8 mouse cellular contexts compared by ENCODE assay signal in the genomic region with DNA sequence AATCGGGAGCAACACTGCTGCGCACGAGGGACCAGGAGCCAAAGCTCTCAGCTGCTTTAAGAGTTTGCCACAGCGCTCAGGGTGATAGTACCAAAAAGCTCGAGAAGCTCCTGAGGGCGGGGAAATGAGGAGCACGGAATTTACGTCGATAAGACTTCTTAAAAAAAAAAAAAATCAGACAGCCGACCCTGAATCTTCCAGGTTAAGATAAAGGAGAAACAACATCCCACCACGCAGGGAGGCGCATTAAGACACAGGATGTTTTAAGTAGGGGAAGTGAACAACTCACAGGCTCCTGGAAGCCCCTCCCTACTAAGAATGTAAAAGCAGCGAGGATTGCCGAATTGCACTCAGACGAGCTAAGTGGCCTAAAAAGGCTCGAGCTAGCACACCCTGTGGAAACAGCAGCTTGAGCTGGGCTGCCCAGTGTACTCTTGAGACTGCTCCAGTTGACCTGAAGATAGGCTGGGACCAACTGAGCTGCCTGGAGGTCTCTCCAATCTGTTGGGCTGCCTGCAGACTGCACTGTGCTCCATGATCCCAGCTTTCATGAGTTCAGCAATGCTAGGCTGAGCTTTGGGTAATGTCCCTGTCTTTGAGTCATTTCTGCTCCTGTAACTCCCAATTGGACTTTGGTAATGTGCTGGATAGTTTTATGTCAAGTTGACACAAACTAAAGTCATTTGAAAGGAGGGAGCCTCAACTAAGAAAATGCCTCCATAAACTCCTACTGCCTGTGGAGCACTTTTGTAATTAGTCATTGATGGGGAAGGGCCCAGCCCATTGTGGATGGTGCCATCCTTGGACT. TPM values are rescaled to one million over a fixed set of nuclear protein-coding genes. Genes with fewer than 3 reads are reported as not detected.
DNase-seq lines count a peak whose midpoint lies in the region; ATAC-seq and TF ChIP-seq lines count a peak whose summit lies in the region.

No protein-coding gene starts in this region.

- H3K27me3 ChIP-seq in cerebellum, adult 2 months (ENCODE audit: control insufficient read depth, insufficient read depth, low read length) = no peaks in the 10 kb centered on the region
- no peaks in the 10 kb centered on the region for H3K27me3 ChIP-seq in G1E (ENCODE audit: insufficient read depth, low read length)
- no peaks in the 10 kb centered on the region for H3K27me3 ChIP-seq in forebrain, embryonic 16.5 days (replicated peaks; ENCODE audit: control insufficient read depth, insufficient read depth, low read length)
- no peaks in the 10 kb centered on the region for H3K27me3 ChIP-seq in limb, embryonic 12.5 days
- H3K27me3 ChIP-seq in midbrain, embryonic 13.5 days = peaks cover 21% of the 10 kb centered on the region

- no peak for TF ChIP-seq CTCF in cerebellum, adult 2 months (IDR thresholded peaks at IDR 0.05; ENCODE audit: borderline replicate concordance, insufficient read depth, low read depth, low read length)
- no peak for TF ChIP-seq CTCF in G1E (IDR thresholded peaks at IDR 0.05; ENCODE audit: low read depth, low read length)

- H3K27ac ChIP-seq in cerebellum, adult 2 months (ENCODE audit: insufficient read depth, low read length) = peak overlapping the region; percentile 88
- no peak overlapping the region for H3K27ac ChIP-seq in forebrain, embryonic 16.5 days (ENCODE audit: low read length)
- H3K27ac ChIP-seq in limb, embryonic 12.5 days = peak overlapping the region; percentile 89
- peak overlapping the region; percentile 79; the same call in 1 of the 2 replicates for H3K27ac ChIP-seq in midbrain, embryonic 13.5 days

- H3K4me2 ChIP-seq in forebrain, embryonic 16.5 days (ENCODE audit: low read length) = peak overlapping the region; percentile 90
- H3K4me2 ChIP-seq in limb, embryonic 12.5 days = peak overlapping the region; percentile 81
- H3K4me2 ChIP-seq in midbrain, embryonic 13.5 days (replicated peaks) = peak overlapping the region; percentile 86

- TF ChIP-seq POLR2A in cerebellum, adult 2 months (IDR thresholded peaks at IDR 0.05; ENCODE audit: borderline replicate concordance, insufficient read depth, low read length) = no peak

- DNase-seq in cerebellum, adult 2 months = no peak
- DNase-seq in cerebellum, postnatal 36 days = no peak
- peak; percentile 49 for DNase-seq in G1E (ENCODE audit: low spot score)
- no peak for DNase-seq in right cerebral cortex, postnatal 4 days
- DNase-seq in gastrocnemius, postnatal 10 days = no peak

- peak; percentile 9; the same call in 1 of the 2 replicates for ATAC-seq in G1E (ENCODE audit: extremely low read depth, insufficient number of reproducible peaks, low FRiP score, poor library complexity, severe bottlenecking)
- no peak for ATAC-seq in forebrain, embryonic 16.5 days
- no peak for ATAC-seq in limb, embryonic 12.5 days (ENCODE audit: insufficient number of reproducible peaks, insufficient read depth, low FRiP score, low TSS enrichment, low read depth)
- no peak for ATAC-seq in midbrain, embryonic 13.5 days

- 4% methylated on average over 16 of the region's 16 CpGs for WGBS in cerebellum, adult 2 months
- under 1% methylated on average over 16 of the region's 16 CpGs for WGBS in forebrain, embryonic 16.5 days
- WGBS in limb, embryonic 12.5 days = under 1% methylated on average over 16 of the region's 16 CpGs
- under 1% methylated on average over 16 of the region's 16 CpGs for WGBS in midbrain, embryonic 13.5 days

- H3K4me3 ChIP-seq in cerebellum, adult 2 months (replicated peaks; ENCODE audit: insufficient read depth, low read depth, low read length) = peak overlapping the region; percentile 75
- H3K4me3 ChIP-seq in G1E (ENCODE audit: low read depth, low read length) = peak overlapping the region; percentile 85
- peak overlapping the region; percentile 75 for H3K4me3 ChIP-seq in forebrain, embryonic 16.5 days (replicated peaks; ENCODE audit: low read length)
- H3K4me3 ChIP-seq in limb, embryonic 12.5 days (replicated peaks) = peak overlapping the region; percentile 63
- H3K4me3 ChIP-seq in midbrain, embryonic 13.5 days (replicated peaks) = peak overlapping the region; percentile 58

- H3K36me3 ChIP-seq in G1E (replicated peaks) = peaks cover 79% of the 10 kb centered on the region
- H3K36me3 ChIP-seq in forebrain, embryonic 16.5 days (ENCODE audit: control insufficient read depth, insufficient read depth) = 0 out of 2 replicates have a peak, but pooled peaks cover 3% of the 10 kb centered on the region
- peaks cover 41% of the 10 kb centered on the region for H3K36me3 ChIP-seq in limb, embryonic 12.5 days
- peaks cover 43% of the 10 kb centered on the region for H3K36me3 ChIP-seq in midbrain, embryonic 13.5 days

- peak overlapping the region; percentile 78; the same call in 1 of the 2 replicates for H3K9ac ChIP-seq in forebrain, embryonic 16.5 days (replicated peaks; ENCODE audit: low read depth, low read length)
- H3K9ac ChIP-seq in limb, embryonic 12.5 days (replicated peaks) = peak overlapping the region; percentile 67
- H3K9ac ChIP-seq in midbrain, embryonic 13.5 days (replicated peaks) = peak overlapping the region; percentile 78

- 0 out of 2 replicates have a peak, but pooled peaks cover 4% of the 10 kb centered on the region for H3K4me1 ChIP-seq in cerebellum, adult 2 months (ENCODE audit: control insufficient read depth, insufficient read depth, low read length)
- peaks cover 58% of the 10 kb centered on the region for H3K4me1 ChIP-seq in G1E (ENCODE audit: insufficient read depth, low read depth, low read length)
- peaks cover 16% of the 10 kb centered on the region for H3K4me1 ChIP-seq in forebrain, embryonic 16.5 days (replicated peaks; ENCODE audit: control insufficient read depth, insufficient read depth, low read length)
- H3K4me1 ChIP-seq in limb, embryonic 12.5 days (replicated peaks) = peaks cover 16% of the 10 kb centered on the region; the same call in 1 of the 2 replicates
- peaks cover 19% of the 10 kb centered on the region for H3K4me1 ChIP-seq in midbrain, embryonic 13.5 days (replicated peaks)

- no peaks in the 10 kb centered on the region for H3K9me3 ChIP-seq in G1E (replicated peaks)
- H3K9me3 ChIP-seq in forebrain, embryonic 16.5 days (ENCODE audit: control insufficient read depth, low read length) = no peaks in the 10 kb centered on the region
- no peaks in the 10 kb centered on the region for H3K9me3 ChIP-seq in limb, embryonic 12.5 days
- H3K9me3 ChIP-seq in midbrain, embryonic 13.5 days = no peaks in the 10 kb centered on the region

RNA-seq across cellular contexts. Expression of gene Mif4gd, which starts 0.6 kb away (rescaled TPM):
- polyA plus RNA-seq in cerebellum, adult 2 months (2012; rRNA removed) = 86.9 and 97.3 TPM in 2 replicates
- total RNA-seq in G1E (2014; fragmentation: Nextera tagmentation) (43.6 and 59.8 TPM in 2 replicates), G1E (2017) (49.9 and 59.4 TPM in 2 replicates)
- polyA plus RNA-seq in G1E (2012) = 24.3 and 32.4 TPM in 2 replicates
- 9.8 and 12.9 TPM in 2 replicates for polyA plus RNA-seq in forebrain, embryonic 16.5 days (2015; fragmentation: Nextera tagmentation; extraction: Ambion mirVana)
- 18.2 and 18.6 TPM in 2 replicates for polyA plus RNA-seq in limb, embryonic 12.5 days (2016; fragmentation: Nextera tagmentation; extraction: Ambion mirVana)
- 8.8 and 10.5 TPM in 2 replicates for polyA plus RNA-seq in midbrain, embryonic 13.5 days (2015; fragmentation: Nextera tagmentation; extraction: Ambion mirVana)
- 10 to 100 TPM; 38.3 to 38.7 TPM for total RNA-seq in gastrocnemius, postnatal 10 days (2021)

RNA-seq across cellular contexts. Expression of gene Gga3, which starts 9.5 kb away (rescaled TPM):
- polyA plus RNA-seq in cerebellum, adult 2 months (2012; rRNA removed) = 64.2 and 68.0 TPM in 2 replicates
- total RNA-seq in G1E (2014; fragmentation: Nextera tagmentation) (58.5 and 95.5 TPM in 2 replicates), G1E (2017) (13.7 and 22.7 TPM in 2 replicates)
- 102 and 144 TPM in 2 replicates for polyA plus RNA-seq in G1E (2012)
- 32.5 and 37.4 TPM in 2 replicates for polyA plus RNA-seq in forebrain, embryonic 16.5 days (2015; fragmentation: Nextera tagmentation; extraction: Ambion mirVana)
- polyA plus RNA-seq in limb, embryonic 12.5 days (2016; fragmentation: Nextera tagmentation; extraction: Ambion mirVana) = 20.3 and 21.7 TPM in 2 replicates
- polyA plus RNA-seq in midbrain, embryonic 13.5 days (2015; fragmentation: Nextera tagmentation; extraction: Ambion mirVana) = 31.8 and 38.1 TPM in 2 replicates
- total RNA-seq in gastrocnemius, postnatal 10 days (2021) = 10 to 100 TPM in 1 of 2 experiments, 1 to 10 TPM in 1; 9.3 to 21.6 TPM

RNA-seq across cellular contexts. Expression of gene Mrps7, which starts 9.6 kb away (rescaled TPM):
- polyA plus RNA-seq in cerebellum, adult 2 months (2012; rRNA removed) = 55.9 and 57.5 TPM in 2 replicates
- 34.3 and 41.0 TPM in 2 replicates for total RNA-seq in G1E (2014; fragmentation: Nextera tagmentation)
- total RNA-seq in G1E (2017) = 52.8 and 53.5 TPM in 2 replicates
- polyA plus RNA-seq in G1E (2012) = 61.1 and 68.7 TPM in 2 replicates
- polyA plus RNA-seq in forebrain, embryonic 16.5 days (2015; fragmentation: Nextera tagmentation; extraction: Ambion mirVana) = 68.0 and 76.5 TPM in 2 replicates
- 96.0 and 106 TPM in 2 replicates for polyA plus RNA-seq in limb, embryonic 12.5 days (2016; fragmentation: Nextera tagmentation; extraction: Ambion mirVana)
- 77.6 and 78.8 TPM in 2 replicates for polyA plus RNA-seq in midbrain, embryonic 13.5 days (2015; fragmentation: Nextera tagmentation; extraction: Ambion mirVana)
- total RNA-seq in gastrocnemius, postnatal 10 days (2021) = 10 to 100 TPM; 61.1 to 71.6 TPM

RNA-seq across cellular contexts. Expression of gene Slc25a19, which starts 14.8 kb away (rescaled TPM):
- 115 and 123 TPM in 2 replicates for polyA plus RNA-seq in cerebellum, adult 2 months (2012; rRNA removed)
- total RNA-seq in G1E (2014; fragmentation: Nextera tagmentation) (19.9 and 37.8 TPM in 2 replicates), G1E (2017) (21.5 and 22.3 TPM in 2 replicates)
- polyA plus RNA-seq in G1E (2012) = 24.2 and 26.0 TPM in 2 replicates
- polyA plus RNA-seq in forebrain, embryonic 16.5 days (2015; fragmentation: Nextera tagmentation; extraction: Ambion mirVana) = 57.2 and 63.0 TPM in 2 replicates
- 24.1 and 34.0 TPM in 2 replicates for polyA plus RNA-seq in limb, embryonic 12.5 days (2016; fragmentation: Nextera tagmentation; extraction: Ambion mirVana)
- polyA plus RNA-seq in midbrain, embryonic 13.5 days (2015; fragmentation: Nextera tagmentation; extraction: Ambion mirVana) = 32.6 and 35.4 TPM in 2 replicates
- 10 to 100 TPM; 39.7 to 40.0 TPM for total RNA-seq in gastrocnemius, postnatal 10 days (2021)

RNA-seq across cellular contexts. Expression of gene Nup85, which starts 49.1 kb away (rescaled TPM):
- polyA plus RNA-seq in cerebellum, adult 2 months (2012; rRNA removed) = 93.2 and 104 TPM in 2 replicates
- 78.5 and 87.7 TPM in 2 replicates for total RNA-seq in G1E (2014; fragmentation: Nextera tagmentation)
- total RNA-seq in G1E (2017) = 166 and 172 TPM in 2 replicates
- polyA plus RNA-seq in G1E (2012) = 28.2 and 57.5 TPM in 2 replicates
- 138 and 144 TPM in 2 replicates for polyA plus RNA-seq in forebrain, embryonic 16.5 days (2015; fragmentation: Nextera tagmentation; extraction: Ambion mirVana)
- 211 and 212 TPM in 2 replicates for polyA plus RNA-seq in limb, embryonic 12.5 days (2016; fragmentation: Nextera tagmentation; extraction: Ambion mirVana)
- polyA plus RNA-seq in midbrain, embryonic 13.5 days (2015; fragmentation: Nextera tagmentation; extraction: Ambion mirVana) = 130 TPM in 2 replicates
- 10 to 100 TPM; 23.5 to 33.2 TPM for total RNA-seq in gastrocnemius, postnatal 10 days (2021)
